Mouse (Mus musculus): Measurements from ENCODE around the gene Papolg.
"Not testable (repeated sequence)": the region's sequence is repeated elsewhere in the genome, so short reads cannot be mapped to it uniquely, and the experiment has no call there.

Papolg gene
- long read RNA-seq, experiment 1, partial matches to known transcripts = 1 of 2 reads
- long read RNA-seq, experiment 1, other reads (novel, unspliced or antisense) = 0 of 2 reads
- long read RNA-seq, experiment 2, partial matches to known transcripts = 2 of 5 reads
- long read RNA-seq, experiment 2, other reads (novel, unspliced or antisense) = 2 of 5 reads

- intact Hi-C loops (cut with DNase I) = no loop called here
Observed at GRCm38 (mm10) chr11:23895060-23895426, at the start of gene Papolg. Gene Papolg (minus strand): TSS chr11:23895253.

- intact Hi-C loops (cut with DNase I) = not testable (repeated sequence)
Observed at GRCm38 (mm10) chr11:23928146-23928545, 33.1 kb upstream of the Papolg start.

- intact Hi-C loops (cut with DNase I) = no loop called here
Observed at GRCm38 (mm10) chr11:23927643-23928042, 32.6 kb upstream of the Papolg start.

GRCm38 (mm10) chr11:23913824-23914223, 18.8 kb upstream of the Papolg start:
- intact Hi-C loops (cut with DNase I) = not testable (repeated sequence)

- intact Hi-C loops (cut with DNase I) = no loop called here
Observed at GRCm38 (mm10) chr11:23903909-23904308, 8.9 kb upstream of the Papolg start.

- intact Hi-C loops (cut with DNase I) = no loop called here
Observed at GRCm38 (mm10) chr11:23894141-23895059, 653 bp downstream of the Papolg start.

GRCm38 (mm10) chr11:23893556-23893955, 1.5 kb downstream of the Papolg start:
- intact Hi-C loops (cut with DNase I) = no loop called here

- intact Hi-C loops (cut with DNase I) = no loop called here
Observed at GRCm38 (mm10) chr11:23864326-23864725, 30.7 kb downstream of the Papolg start.

- intact Hi-C loops (cut with DNase I) = loop anchor here (10.0 kb wide), 2 partner anchors 98 to 182 kb away; no protein-coding TSS in a partner anchor
Observed at GRCm38 (mm10) chr11:23856723-23857112, 38.3 kb downstream of the Papolg start.

GRCm38 (mm10) chr11:23856054-23856722, 38.9 kb downstream of the Papolg start:
- intact Hi-C loops (cut with DNase I) = loop anchor here (10.0 kb wide), 2 partner anchors 99 to 181 kb away; no protein-coding TSS in a partner anchor

GRCm38 (mm10) chr11:23855182-23855802, 39.8 kb downstream of the Papolg start:
- intact Hi-C loops (cut with DNase I) = loop anchor here (10.0 kb wide), 2 partner anchors 100 to 180 kb away; no protein-coding TSS in a partner anchor

- intact Hi-C loops (cut with DNase I) = loop anchor here (10.0 kb wide), 2 partner anchors 101 to 179 kb away; no protein-coding TSS in a partner anchor
Observed at GRCm38 (mm10) chr11:23853306-23853705, 41.7 kb downstream of the Papolg start.

- intact Hi-C loops (cut with DNase I) = no loop called here
Observed at GRCm38 (mm10) chr11:23846016-23846815, 48.8 kb downstream of the Papolg start.

- intact Hi-C loops (cut with DNase I) = no loop called here
Observed at GRCm38 (mm10) chr11:23823244-23823643, 71.8 kb downstream of the Papolg start.

GRCm38 (mm10) chr11:23821652-23822051, 73.4 kb downstream of the Papolg start:
- intact Hi-C loops (cut with DNase I) = no loop called here

GRCm38 (mm10) chr11:23820977-23821376, 74.1 kb downstream of the Papolg start:
- intact Hi-C loops (cut with DNase I) = no loop called here

GRCm38 (mm10) chr11:23818745-23819144, 76.3 kb downstream of the Papolg start:
- intact Hi-C loops (cut with DNase I) = no loop called here
